In the genomic region with DNA sequence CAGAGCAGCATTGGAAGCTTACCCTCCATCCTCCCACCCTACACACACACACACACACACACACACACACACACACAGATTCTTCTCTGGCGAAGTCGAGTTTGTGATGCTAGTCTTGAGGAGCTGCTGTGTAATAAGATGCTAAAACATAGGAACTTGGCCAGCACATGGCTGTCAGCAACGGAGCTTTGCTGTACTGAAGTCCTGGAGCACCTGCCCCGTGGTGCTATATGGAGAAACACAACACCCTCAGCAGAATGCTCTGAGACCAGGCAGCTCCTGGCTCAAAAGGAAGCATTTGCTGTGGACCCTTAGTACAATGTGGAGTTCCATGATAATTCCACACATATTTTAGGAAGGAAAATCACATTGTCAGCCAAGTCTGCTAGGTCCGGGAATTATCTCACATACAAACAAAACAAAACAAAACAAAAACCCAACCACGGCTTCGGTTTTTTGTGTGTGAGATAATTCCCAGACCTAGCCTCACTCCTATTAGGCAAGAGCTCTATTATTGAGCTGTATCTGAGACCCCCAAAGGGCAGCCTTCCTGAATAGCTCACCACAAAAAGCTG, we compare ENCODE assay signal across 13 mouse cellular contexts. TPM values are rescaled to one million over a fixed set of nuclear protein-coding genes. Genes with fewer than 3 reads are reported as not detected.
DNase-seq lines count a peak whose midpoint lies in the region; ATAC-seq and TF ChIP-seq lines count a peak whose summit lies in the region.
"Had no signal": no experiment of that assay in that cellular context is flagged by ENCODE, and none has a peak within 500 bp of the region (broad histone marks: within the 10 kb centered on the region; RNA-seq: fewer than 3 reads in every experiment).

No protein-coding gene starts in this region.

- no peaks in the 10 kb centered on the region for H3K9me3 ChIP-seq in intestine, postnatal 0 days (ENCODE audit: control insufficient read depth)
- H3K9me3 ChIP-seq in intestine, embryonic 16.5 days (ENCODE audit: control insufficient read depth, low read length): no peaks in the 10 kb centered on the region
- peaks cover 11% of the 10 kb centered on the region for H3K9me3 ChIP-seq in midbrain, embryonic 10.5 days (replicated peaks)
- H3K9me3 ChIP-seq in midbrain, postnatal 0 days (ENCODE audit: low read length): no peaks in the 10 kb centered on the region
- no peaks in the 10 kb centered on the region for H3K9me3 ChIP-seq in stomach, embryonic 16.5 days (replicated peaks; ENCODE audit: control insufficient read depth, low read length)
- H3K9me3 ChIP-seq: limb, embryonic 12.5 days had no signal

- 58% methylated on average over 7 of the region's 7 CpGs for WGBS in intestine, postnatal 0 days
- 60% methylated on average over 7 of the region's 7 CpGs for WGBS in intestine, embryonic 16.5 days
- WGBS in midbrain, embryonic 10.5 days: 68% methylated on average over 7 of the region's 7 CpGs
- 45% methylated on average over 7 of the region's 7 CpGs for WGBS in midbrain, postnatal 0 days
- WGBS in stomach, embryonic 16.5 days: 41% methylated on average over 7 of the region's 7 CpGs

- ATAC-seq in intestine, postnatal 0 days: no peak
- ATAC-seq in intestine, embryonic 16.5 days: no peak
- no peak for ATAC-seq in midbrain, postnatal 0 days (ENCODE audit: low FRiP score)
- no peak for ATAC-seq in stomach, embryonic 16.5 days (ENCODE audit: insufficient read depth, low FRiP score)
- ATAC-seq: inflammation-experienced regulatory T-cells, adult 6 months had no signal

- no peak for TF ChIP-seq CTCF in intestine, postnatal 0 days (IDR thresholded peaks at IDR 0.05; ENCODE audit: low read depth)
- no peak for TF ChIP-seq CTCF in midbrain, postnatal 0 days (IDR thresholded peaks at IDR 0.05)

- H3K9ac ChIP-seq in intestine, postnatal 0 days (ENCODE audit: low read depth, low read length): no peak overlapping the region
- no peak overlapping the region for H3K9ac ChIP-seq in intestine, embryonic 16.5 days (ENCODE audit: low read depth, low read length)
- H3K9ac ChIP-seq in midbrain, postnatal 0 days (replicated peaks; ENCODE audit: low read length, poor library complexity, severe bottlenecking): no peak overlapping the region
- H3K9ac ChIP-seq in stomach, embryonic 16.5 days (ENCODE audit: low read length): 0 out of 2 replicates have a peak overlapping the region, but pooled peaks have one; percentile 33
- H3K9ac ChIP-seq: limb, embryonic 12.5 days had no signal

- no peaks in the 10 kb centered on the region for H3K27me3 ChIP-seq in intestine, postnatal 0 days (replicated peaks; ENCODE audit: control insufficient read depth, insufficient read depth, low read length)
- H3K27me3 ChIP-seq in intestine, embryonic 16.5 days (replicated peaks; ENCODE audit: control insufficient read depth, insufficient read depth, low read length): no peaks in the 10 kb centered on the region
- H3K27me3 ChIP-seq in midbrain, embryonic 10.5 days (ENCODE audit: low read depth, poor library complexity, severe bottlenecking): no peaks in the 10 kb centered on the region
- no peaks in the 10 kb centered on the region for H3K27me3 ChIP-seq in midbrain, postnatal 0 days (ENCODE audit: insufficient read depth, low read length)
- H3K27me3 ChIP-seq in stomach, embryonic 16.5 days (ENCODE audit: control insufficient read depth, insufficient read depth, low read length): no peaks in the 10 kb centered on the region
- H3K27me3 ChIP-seq: limb, embryonic 12.5 days had no signal

- H3K36me3 ChIP-seq in intestine, postnatal 0 days (ENCODE audit: control insufficient read depth, insufficient read depth): no peaks in the 10 kb centered on the region
- no peaks in the 10 kb centered on the region for H3K36me3 ChIP-seq in intestine, embryonic 16.5 days (ENCODE audit: control insufficient read depth, insufficient read depth, low read length)
- H3K36me3 ChIP-seq in midbrain, embryonic 10.5 days: no peaks in the 10 kb centered on the region
- no peaks in the 10 kb centered on the region for H3K36me3 ChIP-seq in midbrain, postnatal 0 days (ENCODE audit: insufficient read depth, low read length)
- H3K36me3 ChIP-seq in stomach, embryonic 16.5 days (ENCODE audit: control insufficient read depth, insufficient read depth, low read length): no peaks in the 10 kb centered on the region
- H3K36me3 ChIP-seq: limb, embryonic 12.5 days had no signal

- no peak overlapping the region for H3K4me3 ChIP-seq in intestine, postnatal 0 days (ENCODE audit: low read depth, low read length)
- H3K4me3 ChIP-seq in intestine, embryonic 16.5 days (ENCODE audit: low read length): no peak overlapping the region
- no peak overlapping the region for H3K4me3 ChIP-seq in midbrain, embryonic 10.5 days
- H3K4me3 ChIP-seq in midbrain, postnatal 0 days (ENCODE audit: low read depth, low read length): no peak overlapping the region
- no peak overlapping the region for H3K4me3 ChIP-seq in stomach, embryonic 16.5 days (replicated peaks; ENCODE audit: low read length)
- H3K4me3 ChIP-seq: limb, embryonic 12.5 days; megakaryocyte, embryonic 14.5 days had no signal

- peaks cover 8% of the 10 kb centered on the region; the same call in 1 of the 2 replicates for H3K4me1 ChIP-seq in intestine, postnatal 0 days (replicated peaks; ENCODE audit: control insufficient read depth, insufficient read depth, low read length)
- peaks cover 15% of the 10 kb centered on the region; the same call in 1 of the 2 replicates for H3K4me1 ChIP-seq in intestine, embryonic 16.5 days (ENCODE audit: control insufficient read depth, insufficient read depth, low read length)
- H3K4me1 ChIP-seq in midbrain, embryonic 10.5 days: peaks cover 25% of the 10 kb centered on the region
- H3K4me1 ChIP-seq in midbrain, postnatal 0 days (ENCODE audit: insufficient read depth, low read length): peaks cover 18% of the 10 kb centered on the region; the same call in 1 of the 2 replicates
- H3K4me1 ChIP-seq in stomach, embryonic 16.5 days (ENCODE audit: control insufficient read depth, insufficient read depth, low read length): peaks cover 21% of the 10 kb centered on the region

- DNase-seq in midbrain, embryonic 10.5 days (ENCODE audit: low spot score): no peak
- no peak for DNase-seq in midbrain, postnatal 0 days (ENCODE audit: low spot score)
- DNase-seq in fibroblast of lung, adult 2 months (ENCODE audit: low read depth): peak; percentile 52
- DNase-seq in right cerebral cortex, adult 18-20 months: no peak
- no peak for DNase-seq in right cerebral cortex, postnatal 4 days
- DNase-seq: cerebellum, postnatal 36 days; retina, postnatal 1 day had no signal

- no peak overlapping the region for H3K27ac ChIP-seq in intestine, postnatal 0 days (ENCODE audit: low read depth, low read length)
- no peak overlapping the region for H3K27ac ChIP-seq in intestine, embryonic 16.5 days (ENCODE audit: low read length)
- peak overlapping the region; percentile 74; the same call in 1 of the 2 replicates for H3K27ac ChIP-seq in midbrain, embryonic 10.5 days (replicated peaks)
- no peak overlapping the region for H3K27ac ChIP-seq in midbrain, postnatal 0 days (ENCODE audit: low read depth, low read length)
- peak overlapping the region; percentile 89 for H3K27ac ChIP-seq in stomach, embryonic 16.5 days (ENCODE audit: low read length)
- H3K27ac ChIP-seq: limb, embryonic 12.5 days had no signal

- H3K4me2 ChIP-seq in intestine, postnatal 0 days (replicated peaks; ENCODE audit: low read depth): peak overlapping the region; percentile 37; the same call in 1 of the 2 replicates
- H3K4me2 ChIP-seq in intestine, embryonic 16.5 days (ENCODE audit: low read depth, low read length): no peak overlapping the region
- H3K4me2 ChIP-seq in midbrain, postnatal 0 days (ENCODE audit: low read depth, low read length, poor library complexity, severe bottlenecking): no peak overlapping the region
- H3K4me2 ChIP-seq in stomach, embryonic 16.5 days (ENCODE audit: low read depth, low read length): peak overlapping the region; percentile 27; the same call in 1 of the 2 replicates
- H3K4me2 ChIP-seq: limb, embryonic 12.5 days had no signal

RNA-seq across cellular contexts. Expression of a gene that starts 36.0 kb away (rescaled TPM):
- polyA plus RNA-seq in intestine, postnatal 0 days (2015; fragmentation: Nextera tagmentation; extraction: Ambion mirVana): 15.4 TPM in 2 replicates
- 8.6 and 9.1 TPM in 2 replicates for polyA plus RNA-seq in intestine, embryonic 16.5 days (2015; fragmentation: Nextera tagmentation; extraction: Ambion mirVana)
- 8.1 and 10.4 TPM in 2 replicates for polyA plus RNA-seq in midbrain, embryonic 10.5 days (2016; fragmentation: Nextera tagmentation; extraction: Ambion mirVana)
- total RNA-seq in midbrain, postnatal 0 days (2014; rRNA removed): 9.9 and 10.9 TPM in 2 replicates
- 6.1 and 7.0 TPM in 2 replicates for polyA plus RNA-seq in midbrain, postnatal 0 days (2015; fragmentation: Nextera tagmentation; extraction: Ambion mirVana)
- polyA plus RNA-seq in stomach, embryonic 16.5 days (2015; fragmentation: Nextera tagmentation; extraction: Ambion mirVana): 10.1 and 10.6 TPM in 2 replicates

RNA-seq across cellular contexts. Expression of a gene that starts 42.9 kb away (rescaled TPM):
- 6.9 and 7.2 TPM in 2 replicates for polyA plus RNA-seq in intestine, postnatal 0 days (2015; fragmentation: Nextera tagmentation; extraction: Ambion mirVana)
- 4.3 and 5.5 TPM in 2 replicates for polyA plus RNA-seq in intestine, embryonic 16.5 days (2015; fragmentation: Nextera tagmentation; extraction: Ambion mirVana)
- polyA plus RNA-seq in midbrain, embryonic 10.5 days (2016; fragmentation: Nextera tagmentation; extraction: Ambion mirVana): 7.7 and 9.3 TPM in 2 replicates
- total RNA-seq in midbrain, postnatal 0 days (2014; rRNA removed): 43.7 and 51.5 TPM in 2 replicates
- polyA plus RNA-seq in midbrain, postnatal 0 days (2015; fragmentation: Nextera tagmentation; extraction: Ambion mirVana): 9.7 and 11.7 TPM in 2 replicates
- 7.0 and 7.9 TPM in 2 replicates for polyA plus RNA-seq in stomach, embryonic 16.5 days (2015; fragmentation: Nextera tagmentation; extraction: Ambion mirVana)

Comparison
In these comparisons a context has a peak if more than half of its experiments do, and no peak if none do; other contexts are left out.
1. H3K27ac ChIP-seq: peak in midbrain, embryonic 10.5 days (single experiment) and stomach, embryonic 16.5 days (single experiment); none in intestine, postnatal 0 days (single experiment), intestine, embryonic 16.5 days (single experiment) and midbrain, postnatal 0 days (single experiment).
2. H3K4me2 ChIP-seq: peak in intestine, postnatal 0 days (single experiment) and stomach, embryonic 16.5 days (single experiment); none in intestine, embryonic 16.5 days (single experiment) and midbrain, postnatal 0 days (single experiment).